Mouse (Mus musculus) left cerebral cortex, adult 9 months (tissue): ENCODE measurements around the gene Cdkn2a.

ENCODE experiments used
- DNase-seq, 2 experiments: peaks; one replicate each; pipeline ENCODE4 v3.0.0; 2022; ENCODE audit warnings: low spot score in 2 of 2

The Cdkn2a gene

DNA sequence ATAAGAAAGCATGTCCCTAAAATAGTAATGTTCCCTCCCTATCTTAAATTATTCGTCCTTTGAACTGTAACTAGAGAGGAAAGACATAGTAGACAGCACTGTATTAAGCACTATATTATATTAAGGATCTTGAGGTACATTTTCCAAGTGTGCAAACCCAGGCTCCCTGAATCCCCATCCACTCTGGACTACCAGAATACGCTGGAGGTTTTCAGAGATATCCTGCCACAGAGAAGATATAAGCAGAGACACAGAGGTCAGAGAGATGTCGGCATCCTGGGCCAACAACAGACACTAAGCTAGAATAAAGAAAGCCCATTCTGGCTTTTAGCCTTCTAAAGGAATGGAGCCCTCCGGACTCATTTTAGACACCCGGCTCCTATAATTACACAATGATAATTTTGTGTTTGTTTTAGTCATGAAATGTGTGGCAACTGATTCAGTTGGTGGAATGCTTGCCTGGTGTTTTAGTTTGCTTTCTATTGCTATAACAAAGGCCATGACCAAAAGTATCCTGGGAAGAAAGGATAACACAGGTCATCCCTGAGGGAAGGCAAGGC is 17.0 kb downstream of the Cdkn2a start:
- no peak for DNase-seq

DNA sequence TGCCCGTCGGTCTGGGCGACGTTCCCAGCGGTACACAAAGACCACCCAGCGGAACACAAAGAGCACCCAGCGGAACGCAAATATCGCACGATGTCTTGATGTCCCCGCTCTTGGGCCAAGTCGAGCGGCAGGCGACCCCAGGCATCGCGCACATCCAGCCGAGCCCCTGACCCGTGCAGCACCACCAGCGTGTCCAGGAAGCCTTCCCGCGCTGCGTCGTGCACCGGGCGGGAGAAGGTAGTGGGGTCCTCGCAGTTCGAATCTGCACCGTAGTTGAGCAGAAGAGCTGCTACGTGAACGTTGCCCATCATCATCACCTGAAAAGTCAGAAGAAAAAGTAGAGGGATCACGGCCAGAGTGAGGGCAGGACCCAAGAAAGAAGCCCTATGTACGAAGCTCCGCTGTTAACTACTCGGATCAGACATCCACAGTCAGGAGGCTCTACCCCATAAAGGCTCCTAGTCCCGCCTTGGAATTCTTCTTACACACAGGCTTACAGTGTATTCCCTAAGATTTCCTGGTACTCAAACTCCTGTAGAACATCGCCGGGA is 17.7 kb downstream of the Cdkn2a start:
- no peak for DNase-seq

DNA sequence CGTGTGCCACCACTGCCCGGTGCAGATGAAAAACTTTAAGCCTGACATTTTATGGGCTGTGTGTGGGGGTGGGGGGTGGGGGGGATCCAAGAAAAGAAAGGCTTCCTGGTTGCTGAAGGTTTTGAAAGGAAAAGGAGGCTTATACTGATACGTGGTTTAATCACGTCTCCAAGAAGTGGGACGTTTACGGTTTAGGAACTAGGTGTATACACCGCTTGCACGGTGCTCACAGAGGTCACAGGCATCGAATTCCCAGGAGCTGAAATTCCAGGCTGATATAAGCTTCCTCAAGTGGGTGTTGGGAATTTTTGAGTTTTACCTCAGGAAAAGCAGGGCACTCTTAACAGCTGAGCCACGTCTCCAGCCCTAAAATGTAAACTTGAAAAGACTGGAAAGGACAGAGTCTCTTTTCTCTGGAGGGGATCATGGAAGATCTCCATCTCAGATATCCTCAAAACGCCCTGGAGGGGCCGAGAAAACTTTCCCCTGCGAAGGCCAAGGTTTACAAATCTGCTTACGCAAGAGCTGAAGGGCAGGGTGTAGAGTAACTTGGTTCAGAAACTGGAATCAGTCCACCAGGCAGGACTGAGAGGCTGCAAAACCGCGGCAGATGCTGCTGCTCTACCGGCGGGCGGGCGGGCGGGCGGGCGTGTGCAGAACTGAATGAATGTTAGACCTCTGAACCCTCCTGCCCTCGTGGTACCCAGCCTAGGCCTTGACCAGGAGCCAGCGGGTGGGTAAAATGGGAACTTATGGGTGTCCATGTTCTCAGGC is 18.5 kb downstream of the Cdkn2a start:
- no peak for DNase-seq

DNA sequence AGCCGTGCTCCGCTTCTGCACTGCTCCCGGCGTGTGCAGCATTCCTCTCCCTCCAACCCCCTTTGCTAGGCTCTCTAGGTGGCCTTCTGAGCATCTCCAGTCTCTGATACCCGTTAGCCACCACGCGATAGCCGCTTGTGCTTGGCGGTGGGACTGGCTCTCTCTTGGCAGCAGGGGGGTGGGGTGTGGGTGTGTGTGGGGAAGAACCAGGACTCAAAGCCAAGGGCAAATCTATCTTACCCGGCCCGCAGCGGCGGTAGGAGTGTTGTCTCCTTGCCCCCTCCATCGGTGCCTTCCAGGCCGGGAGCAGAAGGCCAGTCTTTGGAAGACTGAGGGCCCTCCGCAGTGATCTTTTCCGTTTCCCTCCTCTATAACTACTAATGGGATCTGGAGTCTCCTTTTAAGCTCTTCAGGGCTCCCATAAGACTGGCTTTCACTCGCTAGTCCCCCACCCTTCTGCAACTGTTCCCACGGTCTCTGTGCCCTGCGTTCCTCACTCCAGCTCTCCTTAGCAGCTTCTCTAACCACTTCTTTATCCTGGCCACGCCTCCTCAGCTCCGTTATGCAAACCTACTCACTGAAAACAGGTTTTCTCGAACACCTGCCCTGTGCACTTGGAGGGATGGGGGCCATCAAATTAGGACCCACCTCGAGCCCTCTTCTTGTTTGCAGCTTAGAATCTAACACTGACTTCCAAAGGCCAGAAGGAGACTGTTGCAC is 19.5 kb downstream of the Cdkn2a start:
- DNase-seq = no peak

DNA sequence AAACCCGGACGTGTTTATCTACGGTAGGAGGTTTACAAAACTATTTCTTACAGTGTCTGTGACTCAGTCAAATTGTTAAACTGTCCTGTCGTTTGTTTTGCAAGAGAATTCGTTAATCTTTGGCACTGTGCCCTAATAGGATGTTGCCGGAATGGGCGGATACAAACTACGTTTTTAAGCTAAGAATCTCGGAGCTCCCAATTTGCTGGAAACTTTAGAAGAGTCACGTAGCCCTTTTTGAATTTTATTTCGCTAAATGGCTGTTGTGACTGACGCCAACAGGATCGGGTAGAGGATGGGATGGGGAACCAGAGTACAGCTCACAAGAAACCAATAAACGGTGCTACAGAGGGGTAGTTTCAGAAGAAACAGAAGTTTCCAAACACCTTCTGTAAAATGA is 20.4 kb downstream of the Cdkn2a start:
- DNase-seq = no peak

DNA sequence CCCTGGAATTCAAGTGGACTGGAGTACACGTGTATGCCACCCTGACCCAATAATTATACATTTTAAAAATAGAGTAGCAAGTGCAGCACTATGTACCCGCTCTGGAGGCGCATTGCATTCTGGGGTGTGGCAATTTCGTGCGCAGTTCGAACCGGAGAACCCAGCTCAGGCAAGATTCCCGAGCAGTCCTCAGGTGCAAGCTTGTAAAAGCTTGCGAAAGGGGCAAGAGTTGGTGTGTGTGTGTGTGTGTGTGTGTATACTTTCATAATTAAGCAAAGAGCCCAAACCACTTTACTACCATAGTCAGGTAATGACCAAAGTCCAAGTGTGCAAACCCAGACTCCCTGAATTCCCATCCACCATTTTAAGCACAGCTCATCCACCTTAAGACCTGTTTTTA is 20.9 kb downstream of the Cdkn2a start:
- no peak for DNase-seq

DNA sequence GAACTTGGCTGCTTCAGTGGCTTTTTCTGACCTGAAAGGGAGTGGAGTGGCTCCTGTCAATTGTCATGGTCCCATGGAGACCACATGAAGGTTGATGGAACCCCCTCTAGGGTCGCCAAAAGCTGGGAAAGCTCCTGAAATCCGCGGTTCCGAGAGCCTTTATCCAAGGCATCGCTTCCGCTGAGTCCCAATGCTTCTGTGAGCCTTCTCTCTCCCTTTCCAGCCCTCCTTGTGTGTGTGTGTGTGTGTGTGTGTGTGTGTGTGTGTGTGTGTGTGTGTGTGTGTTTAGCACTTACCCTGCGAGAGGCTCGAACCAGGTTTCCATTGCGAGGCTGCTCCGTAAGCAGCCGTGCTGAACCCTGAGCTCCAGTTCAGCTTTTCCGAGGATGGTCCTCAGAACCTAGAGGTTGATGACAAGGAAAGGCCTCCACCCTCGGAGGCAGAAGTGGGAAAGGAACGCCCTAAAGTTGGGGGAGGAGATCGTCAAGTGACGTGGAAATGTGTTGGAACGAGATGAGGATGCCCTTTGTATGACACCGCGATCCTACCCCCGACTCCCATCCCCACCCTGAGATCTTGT is 21.4 kb downstream of the Cdkn2a start:
- no peak for DNase-seq

DNA sequence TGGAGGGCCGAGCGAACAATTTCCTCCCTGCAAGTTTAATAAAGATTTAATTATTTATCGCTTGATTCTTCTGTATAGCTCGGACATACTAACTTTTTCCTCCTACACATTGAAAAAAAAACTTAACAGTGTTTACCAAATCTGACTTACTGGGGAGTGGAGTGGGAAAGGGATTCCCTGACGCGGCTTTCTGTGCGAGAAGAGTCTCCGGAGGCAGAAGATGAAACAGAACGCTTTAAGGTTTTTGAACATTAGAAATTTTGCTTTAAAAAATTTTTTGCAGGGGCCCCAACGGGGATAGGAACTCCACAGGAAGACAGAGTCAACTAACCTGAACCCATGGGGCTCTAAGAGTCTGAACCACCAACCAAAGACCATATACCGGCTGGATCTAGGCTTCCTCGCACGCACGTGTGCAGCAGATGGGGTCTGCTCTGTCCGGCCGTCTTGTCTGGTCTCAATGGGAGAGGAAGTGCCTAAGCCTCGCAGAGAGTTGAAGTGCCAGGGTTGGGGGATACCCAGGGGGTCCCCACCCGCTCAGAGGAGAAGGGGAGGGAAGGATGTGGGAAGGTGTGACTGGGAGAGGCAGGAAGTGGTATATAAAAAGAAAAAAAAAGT is 22.2 kb downstream of the Cdkn2a start:
- no peak for DNase-seq

DNA sequence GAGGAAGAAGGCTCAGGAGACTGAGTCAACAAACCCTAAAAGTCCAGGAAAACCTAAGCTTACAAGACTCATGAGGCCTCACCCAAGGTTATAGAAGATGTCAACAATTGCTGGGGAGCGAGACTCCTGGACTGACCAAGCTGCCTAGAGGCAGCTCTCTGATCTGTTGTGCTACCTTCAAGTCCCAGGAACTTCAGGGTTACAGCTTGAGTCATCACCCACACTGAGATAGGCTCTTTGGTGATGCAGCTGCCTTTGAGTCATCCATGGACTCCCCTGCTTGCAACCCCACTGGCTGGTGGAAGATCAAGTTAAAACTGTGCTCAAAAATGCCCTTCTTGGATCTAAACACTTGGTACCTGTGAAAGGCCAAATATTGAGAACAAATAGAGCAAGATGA is 36.7 kb downstream of the Cdkn2a start:
- DNase-seq = no peak

DNA sequence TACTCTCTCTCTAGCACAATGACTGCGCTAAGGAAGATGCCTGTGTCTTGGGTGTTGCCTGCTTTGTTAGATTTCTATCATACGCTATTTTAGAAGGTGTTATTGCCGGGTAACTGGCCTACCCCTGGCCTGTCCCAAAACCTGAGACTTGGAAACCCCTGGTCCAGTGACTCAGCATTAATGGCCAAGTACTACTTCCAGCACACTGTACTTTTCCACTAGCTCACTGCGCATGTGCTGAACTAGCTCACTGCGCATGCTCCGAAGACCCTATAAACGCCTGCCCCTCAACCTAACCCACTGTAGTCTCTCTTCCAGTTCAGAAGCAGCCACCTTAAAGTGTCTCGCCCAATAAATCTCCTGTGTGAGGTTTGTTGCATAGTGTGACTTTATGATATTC is 60.0 kb downstream of the Cdkn2a start:
- no peak for DNase-seq
